Mouse (Mus musculus) yolk sac, embryonic 10.5 days (tissue): Measurements from ENCODE around the gene Zfp992.
"Not testable (repeated sequence)": the region's sequence is repeated elsewhere in the genome, so short reads cannot be mapped to it uniquely, and the experiment has no call there.

Experiments
- DNase-seq: peaks from one replicate; pipeline ENCODE4 v3.0.0-alpha.2; 2017; ENCODE audit warnings: low spot score

Gene Zfp992

DNA sequence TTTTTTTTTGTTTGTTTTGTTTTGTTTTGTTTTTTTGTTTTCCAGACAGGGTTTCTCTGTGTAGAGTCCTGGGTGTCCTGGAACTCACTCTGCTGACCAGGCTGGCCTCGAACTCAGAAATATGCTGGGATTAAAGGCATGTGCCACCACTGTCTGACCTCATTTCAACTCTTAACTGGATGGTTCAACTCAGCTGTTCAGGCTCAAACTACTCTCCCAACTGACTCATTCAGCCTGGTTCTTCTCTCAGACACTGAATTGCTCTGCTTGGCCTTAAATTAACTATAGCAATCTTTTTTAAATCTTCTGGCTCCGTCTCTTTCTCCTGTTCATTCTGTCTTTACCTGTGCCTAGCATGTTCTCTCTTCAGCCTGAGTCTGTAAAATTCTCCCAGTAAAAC is 68.3 kb downstream of the Zfp992 start:
- DNase-seq = not testable (repeated sequence)
